Mouse (Mus musculus): ENCODE measurements around the gene Ccl11. TPM values are rescaled to one million over a fixed set of nuclear protein-coding genes. Genes with fewer than 3 reads are reported as not detected.

Gene Ccl11
- 16.5 and 16.7 TPM in 2 replicates for polyA plus RNA-seq (2015; fragmentation: Nextera tagmentation; extraction: Ambion mirVana)

- H3K9ac ChIP-seq (ENCODE audit: low read length): no peak within 1 kb of the TSS
- H3K4me3 ChIP-seq (ENCODE audit: low read depth, low read length): no peak within 1 kb of the TSS
- H3K27ac ChIP-seq (replicated peaks): no peak within 1 kb of the TSS
Measured at GRCm38 (mm10) chr11:82057646-82058045, at the start of gene Ccl11. Gene Ccl11, plus strand, starts transcription at chr11:82057823.

GRCm38 (mm10) chr11:82010115-82010514 lies 47.5 kb upstream of the Ccl11 start:
- Histone ChIP-seq H3K9me3 (ENCODE audit: control insufficient read depth, low read length) (no peaks in the 10 kb centered on the region), H3K27ac (replicated peaks) (no peak overlapping the region), H3K4me3 (ENCODE audit: low read depth, low read length) (no peak overlapping the region), H3K27me3 (ENCODE audit: control insufficient read depth, insufficient read depth, low read length) (no peaks in the 10 kb centered on the region), H3K4me2 (replicated peaks; ENCODE audit: low read depth) (no peak overlapping the region), H3K36me3 (ENCODE audit: control insufficient read depth, insufficient read depth, low read length) (no peaks in the 10 kb centered on the region), H3K9ac (ENCODE audit: low read length) (no peak overlapping the region), H3K4me1 (replicated peaks; ENCODE audit: control insufficient read depth, insufficient read depth) (no peaks in the 10 kb centered on the region)
- TF ChIP-seq CTCF (IDR thresholded peaks at IDR 0.05; ENCODE audit: low read depth) (no peak), EP300 (optimal IDR thresholded peaks at IDR 0.05) (no peak)
- WGBS: 89% methylated on average over 3 of the region's 3 CpGs
- ATAC-seq (ENCODE audit: low FRiP score, low TSS enrichment) (no peak), DNase-seq (ENCODE audit: low spot score) (no peak)

More at GRCm38 (mm10) chr11:82057646-82058045, at the start of gene Ccl11:
- H3K36me3 ChIP-seq (ENCODE audit: control insufficient read depth, insufficient read depth, low read length): no peaks in the 10 kb centered on the region
- DNase-seq (ENCODE audit: low spot score) (no peak), ATAC-seq (ENCODE audit: low FRiP score, low TSS enrichment) (no peak)
- H3K4me2 ChIP-seq (replicated peaks; ENCODE audit: low read depth): no peak within 1 kb of the TSS
- no peaks in the 10 kb centered on the region for H3K9me3 ChIP-seq (ENCODE audit: control insufficient read depth, low read length)
- TF ChIP-seq CTCF (IDR thresholded peaks at IDR 0.05; ENCODE audit: low read depth) (no peak), EP300 (optimal IDR thresholded peaks at IDR 0.05) (no peak)
- H3K27me3 ChIP-seq (ENCODE audit: control insufficient read depth, insufficient read depth, low read length): no peaks in the 10 kb centered on the region
- H3K4me1 ChIP-seq (replicated peaks; ENCODE audit: control insufficient read depth, insufficient read depth): no peaks in the 10 kb centered on the region
- 52% methylated on average over 6 of the region's 6 CpGs for WGBS

GRCm38 (mm10) chr11:82011411-82012193 lies 46.0 kb upstream of the Ccl11 start:
- Histone ChIP-seq H3K9ac (ENCODE audit: low read length) (no peak overlapping the region), H3K4me2 (replicated peaks; ENCODE audit: low read depth) (no peak overlapping the region), H3K36me3 (ENCODE audit: control insufficient read depth, insufficient read depth, low read length) (no peaks in the 10 kb centered on the region), H3K9me3 (ENCODE audit: control insufficient read depth, low read length) (no peaks in the 10 kb centered on the region), H3K27ac (replicated peaks) (no peak overlapping the region), H3K4me3 (ENCODE audit: low read depth, low read length) (no peak overlapping the region), H3K27me3 (ENCODE audit: control insufficient read depth, insufficient read depth, low read length) (no peaks in the 10 kb centered on the region), H3K4me1 (replicated peaks; ENCODE audit: control insufficient read depth, insufficient read depth) (no peaks in the 10 kb centered on the region)
- no peak for TF ChIP-seq EP300 (optimal IDR thresholded peaks at IDR 0.05)
- TF ChIP-seq CTCF (IDR thresholded peaks at IDR 0.05; ENCODE audit: low read depth): no peak
- ATAC-seq (ENCODE audit: low FRiP score, low TSS enrichment) (no peak), DNase-seq (ENCODE audit: low spot score) (no peak)
- WGBS: 50% methylated on average over 8 of the region's 8 CpGs

GRCm38 (mm10) chr11:82013756-82014155 lies 43.9 kb upstream of the Ccl11 start:
- H3K4me1 ChIP-seq (replicated peaks; ENCODE audit: control insufficient read depth, insufficient read depth): no peaks in the 10 kb centered on the region
- no peak for DNase-seq (ENCODE audit: low spot score)
- no peak overlapping the region for H3K27ac ChIP-seq (replicated peaks)
- H3K9ac ChIP-seq (ENCODE audit: low read length): no peak overlapping the region
- H3K36me3 ChIP-seq (ENCODE audit: control insufficient read depth, insufficient read depth, low read length): no peaks in the 10 kb centered on the region
- no peaks in the 10 kb centered on the region for H3K9me3 ChIP-seq (ENCODE audit: control insufficient read depth, low read length)
- no peak overlapping the region for H3K4me2 ChIP-seq (replicated peaks; ENCODE audit: low read depth)
- TF ChIP-seq CTCF (IDR thresholded peaks at IDR 0.05; ENCODE audit: low read depth): no peak
- TF ChIP-seq EP300 (optimal IDR thresholded peaks at IDR 0.05): no peak
- WGBS: 7% methylated on average over 1 of the region's 1 CpGs
- H3K27me3 ChIP-seq (ENCODE audit: control insufficient read depth, insufficient read depth, low read length): no peaks in the 10 kb centered on the region
- H3K4me3 ChIP-seq (ENCODE audit: low read depth, low read length): no peak overlapping the region
- no peak for ATAC-seq (ENCODE audit: low FRiP score, low TSS enrichment)

GRCm38 (mm10) chr11:82015066-82015465 lies 42.6 kb upstream of the Ccl11 start:
- Histone ChIP-seq H3K4me1 (replicated peaks; ENCODE audit: control insufficient read depth, insufficient read depth) (no peaks in the 10 kb centered on the region), H3K4me3 (ENCODE audit: low read depth, low read length) (no peak overlapping the region), H3K27ac (replicated peaks) (no peak overlapping the region), H3K4me2 (replicated peaks; ENCODE audit: low read depth) (no peak overlapping the region), H3K36me3 (ENCODE audit: control insufficient read depth, insufficient read depth, low read length) (no peaks in the 10 kb centered on the region), H3K9ac (ENCODE audit: low read length) (no peak overlapping the region), H3K27me3 (ENCODE audit: control insufficient read depth, insufficient read depth, low read length) (no peaks in the 10 kb centered on the region), H3K9me3 (ENCODE audit: control insufficient read depth, low read length) (no peaks in the 10 kb centered on the region)
- TF ChIP-seq CTCF (IDR thresholded peaks at IDR 0.05; ENCODE audit: low read depth) (no peak), EP300 (optimal IDR thresholded peaks at IDR 0.05) (no peak)
- DNase-seq (ENCODE audit: low spot score): no peak
- no peak for ATAC-seq (ENCODE audit: low FRiP score, low TSS enrichment)
- whole genome bisulfite sequencing: 34% methylated on average over 2 of the region's 2 CpGs

GRCm38 (mm10) chr11:82016181-82016780 lies 41.3 kb upstream of the Ccl11 start:
- H3K9ac ChIP-seq (ENCODE audit: low read length): no peak overlapping the region
- no peaks in the 10 kb centered on the region for H3K27me3 ChIP-seq (ENCODE audit: control insufficient read depth, insufficient read depth, low read length)
- H3K4me3 ChIP-seq (ENCODE audit: low read depth, low read length): no peak overlapping the region
- H3K4me1 ChIP-seq (replicated peaks; ENCODE audit: control insufficient read depth, insufficient read depth): no peaks in the 10 kb centered on the region
- no peak overlapping the region for H3K27ac ChIP-seq (replicated peaks)
- no peaks in the 10 kb centered on the region for H3K9me3 ChIP-seq (ENCODE audit: control insufficient read depth, low read length)
- DNase-seq (ENCODE audit: low spot score) (no peak), ATAC-seq (ENCODE audit: low FRiP score, low TSS enrichment) (no peak)
- WGBS: 82% methylated on average over 3 of the region's 3 CpGs
- no peaks in the 10 kb centered on the region for H3K36me3 ChIP-seq (ENCODE audit: control insufficient read depth, insufficient read depth, low read length)
- TF ChIP-seq EP300 (optimal IDR thresholded peaks at IDR 0.05): no peak
- TF ChIP-seq CTCF (IDR thresholded peaks at IDR 0.05; ENCODE audit: low read depth): no peak
- no peak overlapping the region for H3K4me2 ChIP-seq (replicated peaks; ENCODE audit: low read depth)

Measured in stomach, postnatal 0 days (tissue).